Mouse (Mus musculus): Measurements from ENCODE around the gene Ajm1. TPM values are rescaled to one million over a fixed set of nuclear protein-coding genes. Genes with fewer than 3 reads are reported as not detected.

Gene Ajm1
- polyA plus RNA-seq, 1 experiment = 0.11 TPM

GRCm38 (mm10) chr2:25583571-25583970, 2.0 kb upstream of the Ajm1 start:
- H3K36me3 ChIP-seq (ENCODE audit: control insufficient read depth, insufficient read depth, low read length) = no peaks in the 10 kb centered on the region; the same call in 1 of the 2 replicates
- no peaks in the 10 kb centered on the region for H3K27me3 ChIP-seq (ENCODE audit: control insufficient read depth, insufficient read depth, low read length)
- H3K4me3 ChIP-seq (ENCODE audit: control insufficient read depth, low read depth, low read length) = no peak overlapping the region
- no peak for TF ChIP-seq POLR2A (IDR thresholded peaks at IDR 0.05; ENCODE audit: control insufficient read depth, low read depth, low read length)
- no peak for TF ChIP-seq CTCF (IDR thresholded peaks at IDR 0.05; ENCODE audit: control insufficient read depth, insufficient read depth, insufficient replicate concordance, low read depth, low read length)
- peaks cover 22% of the 10 kb centered on the region for H3K4me1 ChIP-seq (ENCODE audit: control insufficient read depth, insufficient read depth, low read length)
- H3K27ac ChIP-seq (ENCODE audit: control insufficient read depth, insufficient read depth, low read depth, low read length) = no peak overlapping the region

GRCm38 (mm10) chr2:25583120-25583481, 1.5 kb upstream of the Ajm1 start:
- TF ChIP-seq POLR2A (IDR thresholded peaks at IDR 0.05; ENCODE audit: control insufficient read depth, low read depth, low read length) (no peak), CTCF (IDR thresholded peaks at IDR 0.05; ENCODE audit: control insufficient read depth, insufficient read depth, insufficient replicate concordance, low read depth, low read length) (no peak)

GRCm38 (mm10) chr2:25582466-25583119, 1.0 kb upstream of the Ajm1 start:
- no peak for TF ChIP-seq POLR2A (IDR thresholded peaks at IDR 0.05; ENCODE audit: control insufficient read depth, low read depth, low read length)
- no peak for TF ChIP-seq CTCF (IDR thresholded peaks at IDR 0.05; ENCODE audit: control insufficient read depth, insufficient read depth, insufficient replicate concordance, low read depth, low read length)
- Histone ChIP-seq H3K27ac (ENCODE audit: control insufficient read depth, insufficient read depth, low read depth, low read length) (no peak overlapping the region), H3K36me3 (ENCODE audit: control insufficient read depth, insufficient read depth, low read length) (no peaks in the 10 kb centered on the region; the same call in 1 of the 2 replicates), H3K27me3 (ENCODE audit: control insufficient read depth, insufficient read depth, low read length) (no peaks in the 10 kb centered on the region), H3K4me1 (ENCODE audit: control insufficient read depth, insufficient read depth, low read length) (peaks cover 32% of the 10 kb centered on the region), H3K4me3 (ENCODE audit: control insufficient read depth, low read depth, low read length) (no peak overlapping the region)

More at GRCm38 (mm10) chr2:25583120-25583481, 1.5 kb upstream of the Ajm1 start:
- H3K27me3 ChIP-seq (ENCODE audit: control insufficient read depth, insufficient read depth, low read length) = no peaks in the 10 kb centered on the region
- no peak overlapping the region for H3K27ac ChIP-seq (ENCODE audit: control insufficient read depth, insufficient read depth, low read depth, low read length)
- H3K4me1 ChIP-seq (ENCODE audit: control insufficient read depth, insufficient read depth, low read length) = peaks cover 27% of the 10 kb centered on the region
- no peak overlapping the region for H3K4me3 ChIP-seq (ENCODE audit: control insufficient read depth, low read depth, low read length)
- no peaks in the 10 kb centered on the region; the same call in 1 of the 2 replicates for H3K36me3 ChIP-seq (ENCODE audit: control insufficient read depth, insufficient read depth, low read length)

GRCm38 (mm10) chr2:25581901-25582301, 344 bp upstream of the Ajm1 start:
- Histone ChIP-seq H3K4me1 (ENCODE audit: control insufficient read depth, insufficient read depth, low read length) (peaks cover 38% of the 10 kb centered on the region), H3K36me3 (ENCODE audit: control insufficient read depth, insufficient read depth, low read length) (no peaks in the 10 kb centered on the region; the same call in 1 of the 2 replicates), H3K27ac (ENCODE audit: control insufficient read depth, insufficient read depth, low read depth, low read length) (no peak overlapping the region), H3K27me3 (ENCODE audit: control insufficient read depth, insufficient read depth, low read length) (no peaks in the 10 kb centered on the region), H3K4me3 (ENCODE audit: control insufficient read depth, low read depth, low read length) (no peak overlapping the region)
- TF ChIP-seq CTCF (IDR thresholded peaks at IDR 0.05; ENCODE audit: control insufficient read depth, insufficient read depth, insufficient replicate concordance, low read depth, low read length) = no peak
- no peak for TF ChIP-seq POLR2A (IDR thresholded peaks at IDR 0.05; ENCODE audit: control insufficient read depth, low read depth, low read length)

- TF ChIP-seq POLR2A (IDR thresholded peaks at IDR 0.05; ENCODE audit: control insufficient read depth, low read depth, low read length) (no peak), CTCF (IDR thresholded peaks at IDR 0.05; ENCODE audit: control insufficient read depth, insufficient read depth, insufficient replicate concordance, low read depth, low read length) (no peak)
- no peaks in the 10 kb centered on the region; the same call in 1 of the 2 replicates for H3K36me3 ChIP-seq (ENCODE audit: control insufficient read depth, insufficient read depth, low read length)
- H3K4me3 ChIP-seq (ENCODE audit: control insufficient read depth, low read depth, low read length) = no peak overlapping the region
- no peak overlapping the region for H3K27ac ChIP-seq (ENCODE audit: control insufficient read depth, insufficient read depth, low read depth, low read length)
- peaks cover 50% of the 10 kb centered on the region for H3K4me1 ChIP-seq (ENCODE audit: control insufficient read depth, insufficient read depth, low read length)
- H3K27me3 ChIP-seq (ENCODE audit: control insufficient read depth, insufficient read depth, low read length) = no peaks in the 10 kb centered on the region
These were observed 896 bp downstream of the Ajm1 start for GRCm38 (mm10) chr2:25580621-25581101.

GRCm38 (mm10) chr2:25579737-25580460, 1.7 kb downstream of the Ajm1 start:
- Histone ChIP-seq H3K27ac (ENCODE audit: control insufficient read depth, insufficient read depth, low read depth, low read length) (no peak overlapping the region), H3K27me3 (ENCODE audit: control insufficient read depth, insufficient read depth, low read length) (no peaks in the 10 kb centered on the region), H3K4me1 (ENCODE audit: control insufficient read depth, insufficient read depth, low read length) (peaks cover 55% of the 10 kb centered on the region), H3K4me3 (ENCODE audit: control insufficient read depth, low read depth, low read length) (no peak overlapping the region), H3K36me3 (ENCODE audit: control insufficient read depth, insufficient read depth, low read length) (no peaks in the 10 kb centered on the region; the same call in 1 of the 2 replicates)
- no peak for TF ChIP-seq POLR2A (IDR thresholded peaks at IDR 0.05; ENCODE audit: control insufficient read depth, low read depth, low read length)
- no peak for TF ChIP-seq CTCF (IDR thresholded peaks at IDR 0.05; ENCODE audit: control insufficient read depth, insufficient read depth, insufficient replicate concordance, low read depth, low read length)

All from testis, adult 2 months (tissue).